Mouse (Mus musculus) embryonic facial prominence, embryonic 10.5 days (tissue): ENCODE measurements around the gene Gan. TPM values are rescaled to one million over a fixed set of nuclear protein-coding genes. Genes with fewer than 3 reads are reported as not detected.

Experiments used
- DNase-seq: peaks from one replicate; pipeline ENCODE4 v3.0.0-alpha.2; 2017; ENCODE audit warnings: low spot score
- H3K27ac ChIP-seq: fragments of 300-500 bp; sonication (generic); replicated peaks from 2 replicates; pipeline ENCODE4 v1.5.1; 2016; ENCODE audit warnings: mild to moderate bottlenecking
- H3K27me3 ChIP-seq: fragments of 300-500 bp; sonication (generic); replicated peaks from 2 replicates; pipeline ENCODE4 v1.6.1; 2016; ENCODE audit warnings: low read depth, mild to moderate bottlenecking; ENCODE audit not compliant: poor library complexity, severe bottlenecking
- H3K36me3 ChIP-seq: fragments of 300-500 bp; sonication (generic); replicated peaks from 2 replicates; pipeline ENCODE4 v1.6.1; 2016; ENCODE audit warnings: mild to moderate bottlenecking, moderate library complexity
- H3K4me1 ChIP-seq: fragments of 300-500 bp; sonication (generic); 2 replicates; pipeline ENCODE4 v1.6.1; 2016
- H3K4me3 ChIP-seq: fragments of 300-500 bp; sonication (generic); 2 replicates; pipeline ENCODE4 v1.5.1; 2016; ENCODE audit warnings: mild to moderate bottlenecking, moderate library complexity
- H3K9me3 ChIP-seq: fragments of 300-500 bp; sonication (generic); 2 replicates; pipeline ENCODE4 v1.6.1; 2016; ENCODE audit warnings: mild to moderate bottlenecking
- WGBS: fragments of 180-500 bp; shearing (Covaris S2); methylation state at CpG from one replicate; pipeline ENCODE4 v1.1.7; 2016; 5-methylcytosine and 5-hydroxymethylcytosine counted together
- polyA plus RNA-seq: library from polyadenylated mRNA; unstranded; fragments of >200 nt; fragmentation: Nextera tagmentation; extraction: Ambion mirVana; gene quantifications from 2 replicates; pipeline ENCODE4 v1.2.1, GENCODE M21; 2016

Gan gene
- polyA plus RNA-seq, 1 experiment from 2014 or later, result 3.1 TPM

- DNase-seq, result no peak
- WGBS, result 90% methylated on average over 2 of the region's 2 CpGs
- Histone ChIP-seq H3K9me3 (no peaks in the 10 kb centered on the region), H3K27ac (no peak overlapping the region), H3K36me3 (no peaks in the 10 kb centered on the region), H3K4me1 (peaks cover 18% of the 10 kb centered on the region; the same call in 1 of the 2 replicates), H3K27me3 (no peaks in the 10 kb centered on the region), H3K4me3 (no peak overlapping the region)
Observed at GRCm38 (mm10) chr8:117166515-117166914, 8.6 kb downstream of the Gan start.

- H3K4me3 ChIP-seq, result no peak overlapping the region
- peaks cover 18% of the 10 kb centered on the region; the same call in 1 of the 2 replicates for H3K4me1 ChIP-seq
- H3K36me3 ChIP-seq, result no peaks in the 10 kb centered on the region
- H3K27me3 ChIP-seq, result no peaks in the 10 kb centered on the region
- DNase-seq, result no peak
- 80% methylated on average over 8 of the region's 8 CpGs for WGBS
- H3K27ac ChIP-seq, result no peak overlapping the region
- no peaks in the 10 kb centered on the region for H3K9me3 ChIP-seq
Observed at GRCm38 (mm10) chr8:117167243-117167883, 9.4 kb downstream of the Gan start.

GRCm38 (mm10) chr8:117168378-117168777 is 10.4 kb downstream of the Gan start:
- peaks cover 18% of the 10 kb centered on the region; the same call in 1 of the 2 replicates for H3K4me1 ChIP-seq
- H3K4me3 ChIP-seq, result no peak overlapping the region
- no peaks in the 10 kb centered on the region for H3K9me3 ChIP-seq
- no peaks in the 10 kb centered on the region for H3K27me3 ChIP-seq
- no peak overlapping the region for H3K27ac ChIP-seq
- no peak for DNase-seq
- H3K36me3 ChIP-seq, result no peaks in the 10 kb centered on the region
- WGBS, result 87% methylated on average over 9 of the region's 9 CpGs

- WGBS, result 88% methylated on average over 3 of the region's 3 CpGs
- no peaks in the 10 kb centered on the region for H3K9me3 ChIP-seq
- H3K27ac ChIP-seq, result no peak overlapping the region
- H3K27me3 ChIP-seq, result no peaks in the 10 kb centered on the region
- H3K4me3 ChIP-seq, result no peak overlapping the region
- peaks cover 14% of the 10 kb centered on the region; the same call in 1 of the 2 replicates for H3K4me1 ChIP-seq
- no peak for DNase-seq
- peaks cover 20% of the 10 kb centered on the region for H3K36me3 ChIP-seq
Observed at GRCm38 (mm10) chr8:117171826-117172225, 13.9 kb downstream of the Gan start.

GRCm38 (mm10) chr8:117172904-117173303 is 15.0 kb downstream of the Gan start:
- peaks cover 28% of the 10 kb centered on the region for H3K36me3 ChIP-seq
- H3K4me1 ChIP-seq, result peaks cover 7% of the 10 kb centered on the region; the same call in 1 of the 2 replicates
- H3K27me3 ChIP-seq, result no peaks in the 10 kb centered on the region
- 73% methylated on average over 7 of the region's 7 CpGs for WGBS
- H3K4me3 ChIP-seq, result no peak overlapping the region
- H3K27ac ChIP-seq, result no peak overlapping the region
- H3K9me3 ChIP-seq, result no peaks in the 10 kb centered on the region
- DNase-seq, result no peak

GRCm38 (mm10) chr8:117173690-117174089 is 15.8 kb downstream of the Gan start:
- no peak for DNase-seq
- H3K27me3 ChIP-seq, result no peaks in the 10 kb centered on the region

GRCm38 (mm10) chr8:117174536-117174935 is 16.6 kb downstream of the Gan start:
- H3K27ac ChIP-seq, result no peak overlapping the region
- no peak overlapping the region for H3K4me3 ChIP-seq
- H3K4me1 ChIP-seq, result 0 out of 2 replicates have a peak, but pooled peaks cover 3% of the 10 kb centered on the region
- no peaks in the 10 kb centered on the region for H3K27me3 ChIP-seq
- 92% methylated on average over 5 of the region's 5 CpGs for WGBS
- no peaks in the 10 kb centered on the region for H3K9me3 ChIP-seq
- DNase-seq, result no peak
- peaks cover 30% of the 10 kb centered on the region for H3K36me3 ChIP-seq

More at GRCm38 (mm10) chr8:117173690-117174089, 15.8 kb downstream of the Gan start:
- peaks cover 28% of the 10 kb centered on the region for H3K36me3 ChIP-seq
- 0 out of 2 replicates have a peak, but pooled peaks cover 3% of the 10 kb centered on the region for H3K4me1 ChIP-seq
- no peak overlapping the region for H3K27ac ChIP-seq
- H3K9me3 ChIP-seq, result no peaks in the 10 kb centered on the region
- WGBS, result 74% methylated on average over 3 of the region's 3 CpGs
- H3K4me3 ChIP-seq, result no peak overlapping the region

GRCm38 (mm10) chr8:117176308-117176707 is 18.4 kb downstream of the Gan start:
- no peaks in the 10 kb centered on the region for H3K27me3 ChIP-seq
- H3K4me1 ChIP-seq, result no peaks in the 10 kb centered on the region
- peaks cover 33% of the 10 kb centered on the region for H3K36me3 ChIP-seq
- H3K9me3 ChIP-seq, result no peaks in the 10 kb centered on the region
- H3K4me3 ChIP-seq, result no peak overlapping the region
- DNase-seq, result no peak
- WGBS, result 85% methylated on average over 5 of the region's 5 CpGs
- H3K27ac ChIP-seq, result no peak overlapping the region

- no peak overlapping the region for H3K4me3 ChIP-seq
- H3K27me3 ChIP-seq, result no peaks in the 10 kb centered on the region
- peaks cover 33% of the 10 kb centered on the region for H3K36me3 ChIP-seq
- H3K27ac ChIP-seq, result no peak overlapping the region
- 90% methylated on average over 7 of the region's 7 CpGs for WGBS
- H3K9me3 ChIP-seq, result no peaks in the 10 kb centered on the region
- no peaks in the 10 kb centered on the region for H3K4me1 ChIP-seq
- DNase-seq, result no peak
Observed at GRCm38 (mm10) chr8:117177236-117177635, 19.3 kb downstream of the Gan start.

GRCm38 (mm10) chr8:117178039-117178438 is 20.1 kb downstream of the Gan start:
- Histone ChIP-seq H3K27me3 (no peaks in the 10 kb centered on the region), H3K36me3 (peaks cover 33% of the 10 kb centered on the region), H3K27ac (no peak overlapping the region), H3K9me3 (no peaks in the 10 kb centered on the region), H3K4me1 (no peaks in the 10 kb centered on the region), H3K4me3 (no peak overlapping the region)
- 86% methylated on average over 2 of the region's 2 CpGs for whole genome bisulfite sequencing
- no peak for DNase-seq

- DNase-seq, result no peak
- Histone ChIP-seq H3K4me3 (no peak overlapping the region), H3K27ac (no peak overlapping the region), H3K27me3 (no peaks in the 10 kb centered on the region), H3K9me3 (no peaks in the 10 kb centered on the region), H3K4me1 (no peaks in the 10 kb centered on the region), H3K36me3 (peaks cover 37% of the 10 kb centered on the region)
- 92% methylated on average over 6 of the region's 6 CpGs for WGBS
Observed at GRCm38 (mm10) chr8:117178676-117179075, 20.7 kb downstream of the Gan start.

- Histone ChIP-seq H3K4me1 (no peaks in the 10 kb centered on the region; the same call in 1 of the 2 replicates), H3K36me3 (peaks cover 42% of the 10 kb centered on the region), H3K4me3 (no peak overlapping the region), H3K9me3 (no peaks in the 10 kb centered on the region), H3K27ac (no peak overlapping the region), H3K27me3 (no peaks in the 10 kb centered on the region)
- no peak for DNase-seq
- WGBS, result 94% methylated on average over 4 of the region's 4 CpGs
Observed at GRCm38 (mm10) chr8:117182746-117183145, 24.8 kb downstream of the Gan start.

- no peak for DNase-seq
- H3K9me3 ChIP-seq, result no peaks in the 10 kb centered on the region
- H3K27me3 ChIP-seq, result no peaks in the 10 kb centered on the region
- no peak overlapping the region for H3K4me3 ChIP-seq
- no peak overlapping the region for H3K27ac ChIP-seq
- peaks cover 52% of the 10 kb centered on the region for H3K36me3 ChIP-seq
- WGBS, result 88% methylated on average over 8 of the region's 8 CpGs
- no peaks in the 10 kb centered on the region; the same call in 1 of the 2 replicates for H3K4me1 ChIP-seq
Observed at GRCm38 (mm10) chr8:117183664-117184377, 25.9 kb downstream of the Gan start.
